Mouse (Mus musculus) adrenal gland, postnatal 10 days (tissue): ENCODE measurements around the gene Pdhx. TPM values are rescaled to one million over a fixed set of nuclear protein-coding genes. Genes with fewer than 3 reads are reported as not detected.

ENCODE experiments used
- DNase-seq: peaks from one replicate; pipeline ENCODE4 v3.0.0; 2021; ENCODE audit warnings: mixed read lengths
- long read RNA-seq, 2 experiments: library from polyadenylated mRNA; stranded (forward); transcript quantifications; one replicate each; pipeline ENCODE4 v2.0.0; 2021
- total RNA-seq, 2 experiments: library from RNA; stranded (reverse); gene quantifications; 2 replicates each; pipeline ENCODE4 v1.2.3; 2021

Gene Pdhx
- total RNA-seq: 100 to 1,000 TPM; 118 to 121 TPM
- long read RNA-seq, experiment 1, transcript Pdhx-201 (11 exons, 2,506 nt): major isoform, 211 of 232 reads
- long read RNA-seq, experiment 1, partial matches to known transcripts: 10 of 232 reads
- long read RNA-seq, experiment 1, other reads (novel, unspliced or antisense): 10 of 232 reads
- long read RNA-seq, experiment 2, transcript Pdhx-201 (11 exons, 2,506 nt): major isoform, 130 of 140 reads
- long read RNA-seq, experiment 2, partial matches to known transcripts: 4 of 140 reads
- long read RNA-seq, experiment 2, other reads (novel, unspliced or antisense): 6 of 140 reads

GRCm38 (mm10) chr2:103073219-103073982, at the start of gene Pdhx, which contains the start of gene Apip:
Gene Pdhx (minus strand): TSS chr2:103073513.
Gene Apip (plus strand): TSS chr2:103073675.
- DNase-seq: peak; percentile 100

- DNase-seq: no peak
These were observed 46.0 kb upstream of the Pdhx start for GRCm38 (mm10) chr2:103119197-103119854.

GRCm38 (mm10) chr2:103118324-103119196, 45.2 kb upstream of the Pdhx start:
- DNase-seq: peak; percentile 11

GRCm38 (mm10) chr2:103117212-103117611, 43.9 kb upstream of the Pdhx start:
- no peak for DNase-seq

- no peak for DNase-seq
These were observed 38.4 kb upstream of the Pdhx start for GRCm38 (mm10) chr2:103111669-103112068.

- no peak for DNase-seq
These were observed 32.9 kb upstream of the Pdhx start for GRCm38 (mm10) chr2:103106172-103106571.

GRCm38 (mm10) chr2:103102595-103102994, 29.3 kb upstream of the Pdhx start:
- no peak for DNase-seq

GRCm38 (mm10) chr2:103089521-103089920, 16.2 kb upstream of the Pdhx start:
- DNase-seq: no peak

GRCm38 (mm10) chr2:103088099-103088498, 14.8 kb upstream of the Pdhx start:
- DNase-seq: no peak

- peak; percentile 34 for DNase-seq
These were observed 13.1 kb upstream of the Pdhx start for GRCm38 (mm10) chr2:103086432-103086831.

- DNase-seq: no peak
These were observed 12.3 kb upstream of the Pdhx start for GRCm38 (mm10) chr2:103085633-103086032.

- no peak for DNase-seq
These were observed 11.1 kb upstream of the Pdhx start for GRCm38 (mm10) chr2:103084451-103084850.

GRCm38 (mm10) chr2:103082853-103083252, 9.5 kb upstream of the Pdhx start:
- no peak for DNase-seq

GRCm38 (mm10) chr2:103081706-103082105, 8.4 kb upstream of the Pdhx start:
- DNase-seq: no peak

GRCm38 (mm10) chr2:103081117-103081516, 7.8 kb upstream of the Pdhx start:
- peak; percentile 14 for DNase-seq

- DNase-seq: no peak
These were observed 2.7 kb downstream of the Pdhx start for GRCm38 (mm10) chr2:103070586-103070985.

GRCm38 (mm10) chr2:103069752-103070405, 3.4 kb downstream of the Pdhx start:
- DNase-seq: no peak

GRCm38 (mm10) chr2:103068602-103069001, 4.7 kb downstream of the Pdhx start:
- no peak for DNase-seq

GRCm38 (mm10) chr2:103067552-103068207, 5.6 kb downstream of the Pdhx start:
- no peak for DNase-seq

GRCm38 (mm10) chr2:103066683-103067551, 6.4 kb downstream of the Pdhx start:
- no peak for DNase-seq
